Mouse (Mus musculus) midbrain, postnatal 0 days (tissue): Measurements from ENCODE around the gene Gm826. TPM values are rescaled to one million over a fixed set of nuclear protein-coding genes. Genes with fewer than 3 reads are reported as not detected.

ENCODE experiments used
- ATAC-seq: fragments of 200-750 bp; cut with Nextera tagmentation; 2 replicates; pipeline ENCODE4 v1.8.0; 2017; ENCODE audit warnings: moderate number of reproducible peaks, mild to moderate bottlenecking, moderate TSS enrichment, moderate library complexity; ENCODE audit not compliant: low FRiP score
- DNase-seq: peaks from one replicate; pipeline ENCODE4 v3.0.0-alpha.2; 2015; ENCODE audit warnings: low spot score
- H3K27ac ChIP-seq: fragments of 300-500 bp; sonication (generic); 2 replicates; pipeline ENCODE4 v1.5.1; 2014; ENCODE audit warnings: low read depth, mild to moderate bottlenecking, low read length, mixed read lengths
- H3K27me3 ChIP-seq: fragments of 300-500 bp; sonication (generic); 2 replicates; pipeline ENCODE4 v1.6.1; 2014; ENCODE audit warnings: low read length, control low read depth, mixed read lengths; ENCODE audit not compliant: insufficient read depth
- H3K36me3 ChIP-seq: fragments of 300-500 bp; sonication (generic); 2 replicates; pipeline ENCODE4 v1.6.1; 2014; ENCODE audit warnings: low read length, control low read depth, mixed read lengths; ENCODE audit not compliant: insufficient read depth
- H3K4me1 ChIP-seq: fragments of 300-500 bp; sonication (generic); 2 replicates; pipeline ENCODE4 v1.6.1; 2014; ENCODE audit warnings: mild to moderate bottlenecking, control low read depth, antibody characterized with exemption, low read length, mixed read lengths; ENCODE audit not compliant: insufficient read depth
- H3K4me2 ChIP-seq: fragments of 300-500 bp; sonication (generic); 2 replicates; pipeline ENCODE4 v1.6.1; 2014; ENCODE audit warnings: low read depth, mild to moderate bottlenecking, low read length, mixed read lengths; ENCODE audit not compliant: poor library complexity, severe bottlenecking
- H3K4me3 ChIP-seq: fragments of 300-500 bp; sonication (generic); 2 replicates; pipeline ENCODE4 v1.5.1; 2014; ENCODE audit warnings: low read depth, mild to moderate bottlenecking, low read length, moderate library complexity
- H3K9ac ChIP-seq: fragments of 300-500 bp; sonication (generic); replicated peaks from 2 replicates; pipeline ENCODE4 v1.6.1; 2014; ENCODE audit warnings: mild to moderate bottlenecking, low read length, moderate library complexity, mixed read lengths; ENCODE audit not compliant: poor library complexity, severe bottlenecking
- H3K9me3 ChIP-seq: fragments of 300-500 bp; sonication (generic); 2 replicates; pipeline ENCODE4 v1.6.1; 2016; ENCODE audit warnings: low read length, control low read depth
- CTCF ChIP-seq: IDR thresholded peaks from 2 replicates; pipeline ENCODE4 v1.5.1; 2016; ENCODE audit warnings: antibody characterized with exemption, mild to moderate bottlenecking
- WGBS: fragments of 180-500 bp; shearing (Covaris S2); extraction: QIAGEN DNeasy Blood & Tissue Kit; methylation state at CpG from one replicate; pipeline ENCODE4 v1.1.7; 2014; 5-methylcytosine and 5-hydroxymethylcytosine counted together
- polyA plus RNA-seq: library from polyadenylated mRNA; unstranded; fragments of >200 nt; fragmentation: Nextera tagmentation; extraction: Ambion mirVana; gene quantifications from 2 replicates; pipeline ENCODE4 v1.2.1, GENCODE M21; 2015
- total RNA-seq: library from RNA; depleted of rRNA; stranded (reverse); fragments of >200 nt; gene quantifications from 2 replicates; pipeline ENCODE4 v1.2.3, GENCODE M21; 2014

The Gm826 gene
- total and polyA plus RNA-seq, 2 experiments from 2014 or later = 0.22 TPM; not detected in 1

GRCm38 (mm10) chr2:160327167-160327566 lies 6.8 kb downstream of the Gm826 start:
- Histone ChIP-seq H3K4me2 (no peak overlapping the region), H3K4me3 (no peak overlapping the region), H3K9me3 (no peaks in the 10 kb centered on the region), H3K4me1 (no peaks in the 10 kb centered on the region), H3K9ac (no peak overlapping the region), H3K27me3 (no peaks in the 10 kb centered on the region), H3K27ac (no peak overlapping the region), H3K36me3 (no peaks in the 10 kb centered on the region)
- DNase-seq (no peak), ATAC-seq (no peak)
- no peak for TF ChIP-seq CTCF
- WGBS = 55% methylated on average over 4 of the region's 4 CpGs

- Histone ChIP-seq H3K4me3 (no peak overlapping the region), H3K9ac (no peak overlapping the region), H3K9me3 (no peaks in the 10 kb centered on the region), H3K27ac (no peak overlapping the region), H3K27me3 (no peaks in the 10 kb centered on the region), H3K36me3 (no peaks in the 10 kb centered on the region), H3K4me2 (no peak overlapping the region), H3K4me1 (no peaks in the 10 kb centered on the region)
- ATAC-seq (no peak), DNase-seq (no peak)
- WGBS = 91% methylated on average over 6 of the region's 6 CpGs
- TF ChIP-seq CTCF = no peak
Observed at GRCm38 (mm10) chr2:160325105-160325644, 8.8 kb downstream of the Gm826 start.

- Histone ChIP-seq H3K27ac (no peak overlapping the region), H3K9me3 (no peaks in the 10 kb centered on the region), H3K4me1 (no peaks in the 10 kb centered on the region), H3K9ac (no peak overlapping the region), H3K27me3 (no peaks in the 10 kb centered on the region), H3K4me3 (no peak overlapping the region), H3K36me3 (no peaks in the 10 kb centered on the region), H3K4me2 (no peak overlapping the region)
- no peak for ATAC-seq
- no peak for DNase-seq
- WGBS = 62% methylated on average over 4 of the region's 4 CpGs
- no peak for TF ChIP-seq CTCF
Observed at GRCm38 (mm10) chr2:160321829-160322228, 12.1 kb downstream of the Gm826 start.

- H3K4me2 ChIP-seq = no peak overlapping the region
- WGBS = 88% methylated on average over 4 of the region's 4 CpGs
- no peak for TF ChIP-seq CTCF
- no peaks in the 10 kb centered on the region for H3K9me3 ChIP-seq
- DNase-seq (no peak), ATAC-seq (no peak)
- no peak overlapping the region for H3K27ac ChIP-seq
- H3K36me3 ChIP-seq = no peaks in the 10 kb centered on the region
- H3K9ac ChIP-seq = no peak overlapping the region
- no peak overlapping the region for H3K4me3 ChIP-seq
- no peaks in the 10 kb centered on the region for H3K4me1 ChIP-seq
- H3K27me3 ChIP-seq = no peaks in the 10 kb centered on the region
Observed at GRCm38 (mm10) chr2:160318255-160318654, 15.7 kb downstream of the Gm826 start.

GRCm38 (mm10) chr2:160313595-160314007 lies 20.4 kb downstream of the Gm826 start:
- no peak overlapping the region for H3K4me2 ChIP-seq
- DNase-seq (no peak), ATAC-seq (no peak)
- TF ChIP-seq CTCF = no peak
- H3K9me3 ChIP-seq = no peaks in the 10 kb centered on the region
- no peak overlapping the region for H3K9ac ChIP-seq
- H3K36me3 ChIP-seq = no peaks in the 10 kb centered on the region
- 34% methylated on average over 12 of the region's 12 CpGs for WGBS
- H3K4me3 ChIP-seq = no peak overlapping the region
- no peak overlapping the region for H3K27ac ChIP-seq
- H3K4me1 ChIP-seq = no peaks in the 10 kb centered on the region
- H3K27me3 ChIP-seq = no peaks in the 10 kb centered on the region

GRCm38 (mm10) chr2:160305070-160305469 lies 28.9 kb downstream of the Gm826 start:
- Histone ChIP-seq H3K4me2 (no peak overlapping the region), H3K27me3 (no peaks in the 10 kb centered on the region), H3K4me3 (no peak overlapping the region), H3K9me3 (no peaks in the 10 kb centered on the region), H3K4me1 (no peaks in the 10 kb centered on the region), H3K27ac (no peak overlapping the region), H3K9ac (no peak overlapping the region), H3K36me3 (no peaks in the 10 kb centered on the region)
- no peak for ATAC-seq
- WGBS = 92% methylated on average over 3 of the region's 3 CpGs
- no peak for TF ChIP-seq CTCF
- no peak for DNase-seq
